Comparison of ENCODE assay signal across 14 mouse cellular contexts in the genomic region with DNA sequence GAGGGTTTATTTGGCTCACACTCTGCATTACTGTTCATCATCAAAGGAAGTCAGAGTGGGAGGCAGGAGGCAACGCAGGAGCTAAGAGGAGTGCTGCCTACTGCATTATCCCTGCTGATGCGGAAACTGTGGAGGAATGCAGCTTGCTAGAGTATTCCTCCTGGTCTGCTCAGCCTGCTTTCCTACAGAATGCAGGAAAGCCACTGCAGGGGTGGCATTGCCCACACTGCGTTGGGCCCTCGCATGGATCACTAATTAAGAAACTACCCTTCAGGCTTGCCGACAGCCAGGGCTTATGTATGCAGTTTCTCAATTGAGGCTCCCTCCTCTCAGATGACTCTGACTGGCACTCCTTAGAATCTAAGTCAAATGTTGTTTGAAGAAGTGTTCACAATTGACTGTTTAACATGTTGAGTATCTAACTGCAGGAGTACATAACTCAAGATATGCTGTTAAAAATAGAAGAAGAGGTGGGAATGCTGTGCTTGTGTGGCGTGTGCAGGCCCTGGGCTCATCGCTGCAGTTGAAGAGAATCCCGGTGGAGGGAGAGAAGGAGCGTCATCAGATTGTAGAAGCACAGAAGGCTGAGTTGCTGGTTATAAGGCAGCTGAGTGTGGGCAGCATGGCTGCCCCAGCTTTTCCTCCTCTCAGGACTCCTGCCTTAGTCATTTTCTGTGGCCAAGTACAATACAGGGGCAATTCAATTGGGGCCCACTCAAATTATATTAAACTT.
DNase-seq lines count a peak whose midpoint lies in the region; ATAC-seq and TF ChIP-seq lines count a peak whose summit lies in the region.
"Had no signal": no experiment of that assay in that cellular context is flagged by ENCODE, and none has a peak within 500 bp of the region (broad histone marks: within the 10 kb centered on the region; RNA-seq: fewer than 3 reads in every experiment).

No protein-coding gene starts in this region.

- H3K27me3 ChIP-seq in heart, embryonic 14.5 days (ENCODE audit: control insufficient read depth, insufficient read depth, low read length), result no peaks in the 10 kb centered on the region
- H3K27me3 ChIP-seq in neural tube, embryonic 13.5 days, result no peaks in the 10 kb centered on the region
- no peaks in the 10 kb centered on the region for H3K27me3 ChIP-seq in intestine, postnatal 0 days (replicated peaks; ENCODE audit: control insufficient read depth, insufficient read depth, low read length)
- H3K27me3 ChIP-seq: kidney, embryonic 15.5 days; limb, embryonic 15.5 days had no signal

- no peak for ATAC-seq in heart, embryonic 14.5 days (ENCODE audit: insufficient number of reproducible peaks, insufficient read depth, low FRiP score, low read depth)
- ATAC-seq in neural tube, embryonic 13.5 days (ENCODE audit: low read depth), result no peak
- ATAC-seq in intestine, postnatal 0 days, result no peak
- ATAC-seq: CD4-positive, CD25-positive, alpha-beta regulatory T cell, adult 4 months; lung, postnatal 0 days had no signal

- H3K4me2 ChIP-seq in heart, embryonic 14.5 days (ENCODE audit: low read length), result peak overlapping the region; percentile 9; the same call in 1 of the 2 replicates
- H3K4me2 ChIP-seq in neural tube, embryonic 13.5 days, result no peak overlapping the region
- H3K4me2 ChIP-seq in intestine, postnatal 0 days (replicated peaks; ENCODE audit: low read depth), result no peak overlapping the region
- H3K4me2 ChIP-seq: kidney, embryonic 15.5 days; limb, embryonic 15.5 days had no signal

- peak overlapping the region; percentile 6; the same call in 1 of the 2 replicates for H3K9ac ChIP-seq in heart, embryonic 14.5 days (ENCODE audit: low read length)
- peak overlapping the region; percentile 12; the same call in 1 of the 2 replicates for H3K9ac ChIP-seq in neural tube, embryonic 13.5 days
- H3K9ac ChIP-seq in intestine, postnatal 0 days (ENCODE audit: low read depth, low read length), result no peak overlapping the region
- H3K9ac ChIP-seq: kidney, embryonic 15.5 days; limb, embryonic 15.5 days had no signal

- H3K4me1 ChIP-seq in heart, embryonic 14.5 days (ENCODE audit: control insufficient read depth in 2 of 2, insufficient read depth in 2 of 2, low read length in 2 of 2), result peaks cover 19 to 22% of the 10 kb centered on the region in 2 experiments
- peaks cover 18% of the 10 kb centered on the region for H3K4me1 ChIP-seq in neural tube, embryonic 13.5 days (replicated peaks)
- no peaks in the 10 kb centered on the region for H3K4me1 ChIP-seq in intestine, postnatal 0 days (replicated peaks; ENCODE audit: control insufficient read depth, insufficient read depth, low read length)

- DNase-seq in heart, postnatal 4 days, result no peak
- DNase-seq in neural tube, embryonic 10.5 days (ENCODE audit: extremely low spot score, low spot score), result no peak
- DNase-seq in left cerebral cortex, adult 18-20 months (ENCODE audit: low spot score in 2 of 2), result peak; percentile 28 to 40
- DNase-seq in right cerebral cortex, postnatal 36 days (ENCODE audit: low spot score in 2 of 2), result peak; percentile 27 to 47
- no peak for DNase-seq in thymus, postnatal 0 days (ENCODE audit: low spot score)
- DNase-seq: cerebellum, postnatal 14 days; gastrocnemius, postnatal 36 days had no signal

- 31% methylated on average over 9 of the region's 9 CpGs for WGBS in heart, embryonic 14.5 days
- 67% methylated on average over 9 of the region's 9 CpGs for WGBS in neural tube, embryonic 13.5 days
- 84% methylated on average over 9 of the region's 9 CpGs for WGBS in intestine, postnatal 0 days

- no peak overlapping the region for H3K4me3 ChIP-seq in heart, embryonic 14.5 days (ENCODE audit: control insufficient read depth in 1 of 2, insufficient read depth in 1 of 2, low read depth in 1 of 2, low read length in 2 of 2)
- no peak overlapping the region for H3K4me3 ChIP-seq in neural tube, embryonic 13.5 days
- no peak overlapping the region for H3K4me3 ChIP-seq in intestine, postnatal 0 days (ENCODE audit: low read depth, low read length)
- H3K4me3 ChIP-seq: kidney, embryonic 15.5 days; limb, embryonic 15.5 days had no signal

- H3K36me3 ChIP-seq in heart, embryonic 14.5 days (ENCODE audit: control insufficient read depth, insufficient read depth, low read length), result no peaks in the 10 kb centered on the region
- H3K36me3 ChIP-seq in neural tube, embryonic 13.5 days, result no peaks in the 10 kb centered on the region
- H3K36me3 ChIP-seq in intestine, postnatal 0 days (ENCODE audit: control insufficient read depth, insufficient read depth), result no peaks in the 10 kb centered on the region
- H3K36me3 ChIP-seq: kidney, embryonic 15.5 days; limb, embryonic 15.5 days had no signal

- no peaks in the 10 kb centered on the region for H3K9me3 ChIP-seq in heart, embryonic 14.5 days (ENCODE audit: control insufficient read depth, low read length)
- no peaks in the 10 kb centered on the region for H3K9me3 ChIP-seq in neural tube, embryonic 13.5 days
- H3K9me3 ChIP-seq in intestine, postnatal 0 days (ENCODE audit: control insufficient read depth), result no peaks in the 10 kb centered on the region
- H3K9me3 ChIP-seq: kidney, embryonic 15.5 days; limb, embryonic 15.5 days had no signal

- H3K27ac ChIP-seq in heart, embryonic 14.5 days (replicated peaks in 1 of 2; ENCODE audit: control insufficient read depth in 1 of 2, insufficient read depth in 1 of 2, low read depth in 2 of 2, low read length in 2 of 2), result peak overlapping the region; percentile 7 to 57; a peak in 2 of 4 replicates
- 0 out of 2 replicates have a peak overlapping the region, but pooled peaks have one; percentile 9 for H3K27ac ChIP-seq in neural tube, embryonic 13.5 days (replicated peaks)
- H3K27ac ChIP-seq in intestine, postnatal 0 days (ENCODE audit: low read depth, low read length), result no peak overlapping the region
- H3K27ac ChIP-seq: kidney, embryonic 15.5 days; limb, embryonic 15.5 days had no signal

- no peak for TF ChIP-seq CTCF in intestine, postnatal 0 days (IDR thresholded peaks at IDR 0.05; ENCODE audit: low read depth)

Comparison
In these comparisons a context has a peak if more than half of its experiments do, and no peak if none do; other contexts are left out.
1. DNase-seq: peak in left cerebral cortex, adult 18-20 months (2 of 2) and right cerebral cortex, postnatal 36 days (2 of 2); none in heart, postnatal 4 days (single experiment), neural tube, embryonic 10.5 days (single experiment) and thymus, postnatal 0 days (single experiment).